Comparison of ENCODE assay signal across 8 mouse cellular contexts in genomic region chr9:88746046-88746445, GRCm38 (mm10). TPM values are rescaled to one million over a fixed set of nuclear protein-coding genes. Genes with fewer than 3 reads are reported as not detected.
ATAC-seq lines count a peak whose summit lies in the region.
"Had no signal": no experiment of that assay in that cellular context is flagged by ENCODE, and none has a peak within 500 bp of the region (broad histone marks: within the 10 kb centered on the region; RNA-seq: fewer than 3 reads in every experiment).

No protein-coding gene starts in this region.

- peak; percentile 44 for ATAC-seq in CD4-positive, CD25-positive, alpha-beta regulatory T cell, adult 4 months
- peak; percentile 54 for ATAC-seq in activated CD4-positive, CD25-positive, alpha-beta regulatory T cell, adult 4 months
- ATAC-seq in granulocyte monocyte progenitor cell, adult 5-6 weeks (replicated peaks; ENCODE audit: poor library complexity, severe bottlenecking), result peak; percentile 69
- ATAC-seq in megakaryocyte, adult 5-6 weeks (ENCODE audit: poor library complexity, severe bottlenecking), result peak; percentile 47
- ATAC-seq in megakaryocyte progenitor cell, adult 5-6 weeks (replicated peaks; ENCODE audit: poor library complexity), result 0 out of 2 replicates have a peak, but pooled peaks have one; percentile 20
- peak; percentile 59; the same call in 1 of the 2 replicates for ATAC-seq in monocyte, adult 5-6 weeks (replicated peaks; ENCODE audit: insufficient number of reproducible peaks, low FRiP score, low TSS enrichment, poor library complexity, severe bottlenecking)

RNA-seq across cellular contexts. Expression of gene Bcl2a1d, which starts 14.3 kb away (rescaled TPM):
- polyA plus RNA-seq in CD4-positive, CD25-positive, alpha-beta regulatory T cell, adult 4 months (2017; shearing (Covaris generic)), result 10 to 100 TPM; 54.1 to 68.7 TPM
- 100 to 1,000 TPM in 1 of 2 experiments, 10 to 100 TPM in 1; 91.4 to 139 TPM for polyA plus RNA-seq in activated CD4-positive, CD25-positive, alpha-beta regulatory T cell, adult 4 months (2017; shearing (Covaris generic))
- total RNA-seq in granulocyte monocyte progenitor cell, adult 5-6 weeks (2014; fragmentation: Nextera tagmentation), result not detected in 2 replicates
- 1.5 TPM in 1 of 2 replicates, not detected in the other for total RNA-seq in granulocyte monocyte progenitor cell, adult 5-6 weeks (2017)
- total RNA-seq in megakaryocyte, adult 5-6 weeks (2015), result 3.3 and 3.5 TPM in 2 replicates
- total RNA-seq in megakaryocyte, adult 5-6 weeks (2017), result 5.6 and 8.0 TPM in 2 replicates
- 1.1 and 1.6 TPM in 2 replicates for total RNA-seq in megakaryocyte progenitor cell, adult 5-6 weeks (2015)
- total RNA-seq in megakaryocyte progenitor cell, adult 5-6 weeks (2017), result 0.71 and 2.3 TPM in 2 replicates
- total RNA-seq in monocyte, adult 5-6 weeks (2017), result 257 to 385 TPM (median 377 TPM) in 3 replicates
- total RNA-seq: adrenal gland, postnatal 25 days had no signal
- polyA plus RNA-seq: G1E had no signal

RNA-seq across cellular contexts. Expression of gene Mthfsl, which starts 25.9 kb away (rescaled TPM):
- 100 to 1,000 TPM; 110 to 117 TPM for polyA plus RNA-seq in CD4-positive, CD25-positive, alpha-beta regulatory T cell, adult 4 months (2017; shearing (Covaris generic))
- 100 to 1,000 TPM in 1 of 2 experiments, 10 to 100 TPM in 1; 95.6 to 109 TPM for polyA plus RNA-seq in activated CD4-positive, CD25-positive, alpha-beta regulatory T cell, adult 4 months (2017; shearing (Covaris generic))
- total RNA-seq in granulocyte monocyte progenitor cell, adult 5-6 weeks (2014; fragmentation: Nextera tagmentation), result 20.8 and 41.6 TPM in 2 replicates
- total RNA-seq in granulocyte monocyte progenitor cell, adult 5-6 weeks (2017), result 14.0 and 22.6 TPM in 2 replicates
- total RNA-seq in megakaryocyte, adult 5-6 weeks (2015), result 61.1 and 73.6 TPM in 2 replicates
- total RNA-seq in megakaryocyte, adult 5-6 weeks (2017), result 20.3 and 24.8 TPM in 2 replicates
- total RNA-seq in megakaryocyte progenitor cell, adult 5-6 weeks (2015), result 34.1 and 41.1 TPM in 2 replicates
- 18.4 and 19.2 TPM in 2 replicates for total RNA-seq in megakaryocyte progenitor cell, adult 5-6 weeks (2017)
- 55.6 to 71.6 TPM (median 62.4 TPM) in 3 replicates for total RNA-seq in monocyte, adult 5-6 weeks (2017)

Comparison
In these comparisons a context has a peak if more than half of its experiments do, and no peak if none do; other contexts are left out.
1. Peak in every context shown above with its lines: ATAC-seq.
2. RNA of gene Bcl2a1d, which starts 14.3 kb away (total RNA-seq): 257 to 385 TPM in monocyte, adult 5-6 weeks; 3.3 to 8.0 TPM in megakaryocyte, adult 5-6 weeks, 0.71 to 2.3 TPM in megakaryocyte progenitor cell, adult 5-6 weeks and 1.5 TPM in granulocyte monocyte progenitor cell, adult 5-6 weeks; every median in the first group is over 10 times any median in the second.